Mouse (Mus musculus) hindbrain, embryonic 11.5 days (tissue): Measurements from ENCODE around the gene Ipo13. TPM values are rescaled to one million over a fixed set of nuclear protein-coding genes. Genes with fewer than 3 reads are reported as not detected.

Source experiments
- ATAC-seq: fragments of 200-750 bp; cut with Nextera tagmentation; 2 replicates; pipeline ENCODE4 v1.8.0; 2017; ENCODE audit warnings: mild to moderate bottlenecking, moderate TSS enrichment, moderate library complexity; ENCODE audit not compliant: low FRiP score
- DNase-seq: peaks from one replicate; pipeline ENCODE4 v3.0.0-alpha.2; 2015; ENCODE audit warnings: low spot score
- H3K27ac ChIP-seq: fragments of 300-500 bp; sonication (generic); 2 replicates; pipeline ENCODE4 v1.5.1; 2014; ENCODE audit warnings: mild to moderate bottlenecking, low read depth, low read length
- H3K27me3 ChIP-seq: fragments of 300-500 bp; sonication (generic); 2 replicates; pipeline ENCODE4 v1.6.1; 2014; ENCODE audit warnings: mild to moderate bottlenecking, low read length, moderate library complexity, mixed read lengths; ENCODE audit not compliant: control insufficient read depth, insufficient read depth
- H3K36me3 ChIP-seq: fragments of 300-500 bp; sonication (generic); 2 replicates; pipeline ENCODE4 v1.6.1; 2014; ENCODE audit warnings: mild to moderate bottlenecking, low read length, moderate library complexity, mixed read lengths; ENCODE audit not compliant: control insufficient read depth, insufficient read depth
- H3K4me1 ChIP-seq: fragments of 300-500 bp; sonication (generic); replicated peaks from 2 replicates; pipeline ENCODE4 v1.6.1; 2014; ENCODE audit warnings: low read length, mixed read lengths; ENCODE audit not compliant: control insufficient read depth, insufficient read depth
- H3K4me2 ChIP-seq: fragments of 300-500 bp; sonication (generic); replicated peaks from 2 replicates; pipeline ENCODE4 v1.6.1; 2014; ENCODE audit warnings: mild to moderate bottlenecking, low read depth, low read length
- H3K4me3 ChIP-seq: fragments of 300-500 bp; sonication (generic); 2 replicates; pipeline ENCODE4 v1.5.1; 2014; ENCODE audit warnings: low read depth, low read length
- H3K9ac ChIP-seq: fragments of 300-500 bp; sonication (generic); 2 replicates; pipeline ENCODE4 v1.6.1; 2014; ENCODE audit warnings: low read depth, low read length
- H3K9me3 ChIP-seq: fragments of 300-500 bp; sonication (generic); 2 replicates; pipeline ENCODE4 v1.6.1; 2016; ENCODE audit warnings: low read length; ENCODE audit not compliant: control insufficient read depth
- WGBS: fragments of 180-500 bp; shearing (Covaris S2); extraction: QIAGEN DNeasy Blood & Tissue Kit; methylation state at CpG from one replicate; pipeline ENCODE4 v1.1.7; 2014; 5-methylcytosine and 5-hydroxymethylcytosine counted together
- polyA plus RNA-seq: library from polyadenylated mRNA; unstranded; fragments of >200 nt; fragmentation: Nextera tagmentation; extraction: Ambion mirVana; gene quantifications from 2 replicates; pipeline ENCODE4 v1.2.1, GENCODE M21; 2014

The Ipo13 gene
- polyA plus RNA-seq, 1 experiment from 2014 or later: 43.8 TPM

- WGBS: 92% methylated on average over 10 of the region's 10 CpGs
Measured at GRCm38 (mm10) chr4:117885093-117885492, 29.7 kb downstream of the Ipo13 start.

DNA sequence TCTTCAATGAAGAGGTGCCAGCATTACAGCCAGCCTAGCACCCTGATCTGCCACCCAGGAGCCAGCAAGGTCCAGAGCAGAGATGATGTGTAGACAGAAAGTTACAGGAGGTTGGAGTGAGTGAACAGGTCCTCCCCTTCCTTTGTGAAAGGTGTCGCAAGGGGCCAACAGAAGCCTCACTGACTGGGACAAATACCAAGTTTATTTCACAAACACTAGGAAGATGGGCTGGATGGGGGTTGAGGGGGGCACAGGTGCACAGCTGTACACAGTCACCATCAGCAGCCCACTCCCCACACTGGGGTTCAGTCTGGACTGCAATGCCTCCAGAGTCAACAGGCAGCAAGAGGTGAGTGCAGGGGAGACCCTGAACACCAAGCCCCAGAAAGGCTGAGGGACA is 30.7 kb downstream of the Ipo13 start:
- H3K27ac ChIP-seq: no peak overlapping the region
- H3K27me3 ChIP-seq: no peaks in the 10 kb centered on the region
- H3K4me3 ChIP-seq: no peak overlapping the region
- DNase-seq (no peak), ATAC-seq (no peak)
- 100% methylated on average over 1 of the region's 1 CpGs for WGBS
- H3K9me3 ChIP-seq: no peaks in the 10 kb centered on the region
- H3K9ac ChIP-seq: no peak overlapping the region
- no peak overlapping the region for H3K4me2 ChIP-seq
- peaks cover under 1% of the 10 kb centered on the region; the same call in 1 of the 2 replicates for H3K36me3 ChIP-seq
- peaks cover 8% of the 10 kb centered on the region; the same call in 1 of the 2 replicates for H3K4me1 ChIP-seq

More at GRCm38 (mm10) chr4:117885093-117885492, 29.7 kb downstream of the Ipo13 start:
- Histone ChIP-seq H3K4me2 (no peak overlapping the region), H3K36me3 (peaks cover 3% of the 10 kb centered on the region; the same call in 1 of the 2 replicates), H3K9me3 (no peaks in the 10 kb centered on the region), H3K4me1 (peaks cover 8% of the 10 kb centered on the region; the same call in 1 of the 2 replicates), H3K27me3 (no peaks in the 10 kb centered on the region), H3K27ac (no peak overlapping the region), H3K4me3 (no peak overlapping the region), H3K9ac (no peak overlapping the region)
- DNase-seq: no peak
- ATAC-seq: no peak

DNA sequence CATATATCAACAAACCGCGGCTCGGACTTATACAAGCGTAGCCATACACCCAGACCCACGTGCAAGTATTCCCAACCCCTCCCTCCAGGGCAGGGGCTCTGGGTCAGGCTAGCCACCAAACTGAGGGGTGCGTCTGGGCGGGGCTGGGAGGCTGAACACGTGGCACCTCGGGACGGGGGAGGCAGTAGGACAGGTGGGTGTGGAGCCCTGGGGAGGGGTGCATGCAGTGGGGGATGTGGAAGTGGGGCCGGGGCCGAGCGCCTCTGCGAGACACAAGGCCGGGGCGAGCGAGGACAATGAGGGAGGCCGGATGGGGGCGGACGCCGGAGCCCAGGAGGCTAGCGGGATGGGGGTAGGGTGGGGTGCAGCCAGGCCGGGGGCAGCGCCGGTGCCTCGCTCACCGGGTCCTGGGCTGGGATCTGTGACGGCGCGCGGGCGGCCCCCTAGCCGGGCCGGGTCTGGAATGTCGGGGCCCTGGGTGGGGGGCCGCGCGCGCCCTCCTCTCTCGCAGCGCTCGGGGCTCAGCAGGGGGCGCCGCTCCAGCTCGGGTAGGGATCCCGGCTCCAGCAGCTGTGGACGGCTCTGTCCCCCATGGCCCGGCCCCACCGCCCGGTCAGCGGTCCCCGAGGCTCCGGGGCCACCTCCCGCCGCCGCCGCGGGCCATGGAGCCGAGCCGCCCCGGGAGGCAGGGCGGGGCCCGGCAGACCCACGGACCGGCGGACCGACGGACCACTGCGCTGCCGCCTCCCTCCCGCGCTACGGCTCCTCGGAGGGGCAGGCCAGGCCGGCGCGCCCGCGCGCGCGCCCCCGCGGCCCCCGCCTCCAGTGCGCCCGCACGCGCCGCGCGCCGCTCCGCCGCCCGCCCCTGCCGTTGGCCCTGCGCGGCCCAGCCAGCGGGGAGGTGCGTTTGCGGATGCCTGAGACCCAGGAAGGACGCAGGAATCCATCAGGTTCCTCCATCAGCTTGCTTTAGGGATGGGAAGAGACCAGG is 31.8 kb downstream of the Ipo13 start, which contains the start of gene B4galt2:
B4galt2 (minus strand) TSS at position 787 of the 991 bp plus-strand sequence.
- H3K4me3 ChIP-seq: peak within 1 kb of the TSS; percentile 82
- peak within 1 kb of the TSS; percentile 79 for H3K4me2 ChIP-seq
- H3K27me3 ChIP-seq: no peaks in the 10 kb centered on the region
- peak within 1 kb of the TSS; percentile 96 for H3K9ac ChIP-seq
- 1% methylated on average over 57 of the region's 103 CpGs for WGBS
- peaks cover 8% of the 10 kb centered on the region; the same call in 1 of the 2 replicates for H3K4me1 ChIP-seq
- H3K27ac ChIP-seq: peak within 1 kb of the TSS; percentile 62
- DNase-seq (peak; percentile 76), ATAC-seq (peak; percentile 58)
- no peaks in the 10 kb centered on the region for H3K9me3 ChIP-seq
- H3K36me3 ChIP-seq: no peaks in the 10 kb centered on the region

- H3K27ac ChIP-seq: no peak overlapping the region
- H3K4me2 ChIP-seq: no peak overlapping the region
- no peak overlapping the region for H3K4me3 ChIP-seq
- 81% methylated on average over 5 of the region's 5 CpGs for WGBS
- DNase-seq (no peak), ATAC-seq (no peak)
- H3K36me3 ChIP-seq: no peaks in the 10 kb centered on the region; the same call in 1 of the 2 replicates
- H3K4me1 ChIP-seq: no peaks in the 10 kb centered on the region
- H3K9ac ChIP-seq: no peak overlapping the region
- no peaks in the 10 kb centered on the region for H3K9me3 ChIP-seq
- H3K27me3 ChIP-seq: no peaks in the 10 kb centered on the region
Measured at GRCm38 (mm10) chr4:117878703-117879102, 36.1 kb downstream of the Ipo13 start.

- H3K9ac ChIP-seq: no peak overlapping the region
- no peak overlapping the region for H3K4me2 ChIP-seq
- ATAC-seq (no peak), DNase-seq (no peak)
- WGBS: 70% methylated on average over 10 of the region's 10 CpGs
- no peaks in the 10 kb centered on the region; the same call in 1 of the 2 replicates for H3K36me3 ChIP-seq
- no peaks in the 10 kb centered on the region for H3K27me3 ChIP-seq
- H3K4me3 ChIP-seq: no peak overlapping the region
- no peaks in the 10 kb centered on the region for H3K4me1 ChIP-seq
- no peaks in the 10 kb centered on the region for H3K9me3 ChIP-seq
- no peak overlapping the region for H3K27ac ChIP-seq
Measured at GRCm38 (mm10) chr4:117878301-117878700, 36.5 kb downstream of the Ipo13 start.

DNA sequence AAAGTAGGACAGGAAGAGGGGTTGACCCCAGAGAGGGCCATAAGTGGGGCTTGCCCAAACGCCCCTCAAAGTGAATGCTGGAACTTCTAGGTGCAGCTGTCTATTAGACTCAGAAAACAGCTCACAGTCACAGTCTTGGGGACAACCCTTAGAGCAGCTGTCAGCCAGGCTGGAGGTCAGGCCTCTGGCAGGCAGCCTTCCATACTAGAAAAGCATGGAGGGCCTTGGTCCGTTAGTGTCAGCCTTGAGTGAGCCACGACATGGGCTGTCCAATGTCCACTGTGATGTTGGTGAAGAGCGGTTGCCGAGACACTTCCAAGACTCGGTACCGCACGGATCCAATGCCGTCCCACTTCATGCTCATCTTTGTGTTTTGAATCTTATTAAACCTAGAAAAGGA is 41.2 kb downstream of the Ipo13 start:
- whole genome bisulfite sequencing: 93% methylated on average over 9 of the region's 9 CpGs
- DNase-seq: no peak
- Histone ChIP-seq H3K27me3 (no peaks in the 10 kb centered on the region; the same call in 1 of the 2 replicates), H3K36me3 (no peaks in the 10 kb centered on the region; the same call in 1 of the 2 replicates), H3K9me3 (no peaks in the 10 kb centered on the region), H3K4me2 (no peak overlapping the region), H3K27ac (no peak overlapping the region), H3K4me1 (peaks cover 5% of the 10 kb centered on the region), H3K4me3 (no peak overlapping the region), H3K9ac (no peak overlapping the region)
- ATAC-seq: no peak

- H3K9ac ChIP-seq: no peak within 1 kb of the TSS
- 7% methylated on average over 14 of the region's 14 CpGs for WGBS
Measured at GRCm38 (mm10) chr4:117872471-117872886, 42.3 kb downstream of the Ipo13 start, which contains the start of gene Ccdc24. TSS of gene Ccdc24 (minus strand) at chr4:117872557.

GRCm38 (mm10) chr4:117871787-117872186 is 43.0 kb downstream of the Ipo13 start:
- peaks cover 5% of the 10 kb centered on the region for H3K4me1 ChIP-seq
- no peak overlapping the region for H3K9ac ChIP-seq
- no peak overlapping the region for H3K27ac ChIP-seq
- H3K27me3 ChIP-seq: no peaks in the 10 kb centered on the region; the same call in 1 of the 2 replicates
- no peak for ATAC-seq
- no peak overlapping the region for H3K4me2 ChIP-seq
- no peak for DNase-seq
- WGBS: 55% methylated on average over 7 of the region's 7 CpGs
- H3K4me3 ChIP-seq: no peak overlapping the region
- H3K36me3 ChIP-seq: no peaks in the 10 kb centered on the region; the same call in 1 of the 2 replicates
- no peaks in the 10 kb centered on the region for H3K9me3 ChIP-seq

More at GRCm38 (mm10) chr4:117872471-117872886, 42.3 kb downstream of the Ipo13 start, which contains the start of gene Ccdc24:
- no peaks in the 10 kb centered on the region; the same call in 1 of the 2 replicates for H3K27me3 ChIP-seq
- H3K27ac ChIP-seq: no peak within 1 kb of the TSS
- H3K4me2 ChIP-seq: peak within 1 kb of the TSS; percentile 25; the same call in 1 of the 2 replicates
- DNase-seq (peak; percentile 58), ATAC-seq (peak; percentile 39)
- no peaks in the 10 kb centered on the region; the same call in 1 of the 2 replicates for H3K36me3 ChIP-seq
- no peaks in the 10 kb centered on the region for H3K9me3 ChIP-seq
- H3K4me1 ChIP-seq: peaks cover 5% of the 10 kb centered on the region
- H3K4me3 ChIP-seq: no peak within 1 kb of the TSS
